Mouse (Mus musculus) frontal cortex, adult 2 months (tissue): Measurements from ENCODE around the gene Rnf145. TPM values are rescaled to one million over a fixed set of nuclear protein-coding genes. Genes with fewer than 3 reads are reported as not detected.

Experiments
- DNase-seq, 2 experiments: peaks; one replicate each; pipeline ENCODE4 v3.0.0; 2022; ENCODE audit warnings: low spot score in 1 of 2; ENCODE audit errors: extremely low spot score in 1 of 2
- polyA plus RNA-seq: library from polyadenylated mRNA; depleted of rRNA; stranded (reverse); fragments of >200 nt; gene quantifications from 2 replicates; pipeline ENCODE4 v1.2.3, GENCODE M21; 2012; rRNA removed

Gene Rnf145
- 83.9 and 88.6 TPM in 2 replicates for polyA plus RNA-seq

- DNase-seq: peak; percentile 72 to 82
Observed at GRCm38 (mm10) chr11:44518281-44519095, at the start of gene Rnf145. Rnf145 (plus strand) TSS chr11:44518964.

GRCm38 (mm10) chr11:44469646-44470431 lies 48.9 kb upstream of the Rnf145 start:
- peak in 1 of 2 experiments; percentile 32 for DNase-seq

DNA sequence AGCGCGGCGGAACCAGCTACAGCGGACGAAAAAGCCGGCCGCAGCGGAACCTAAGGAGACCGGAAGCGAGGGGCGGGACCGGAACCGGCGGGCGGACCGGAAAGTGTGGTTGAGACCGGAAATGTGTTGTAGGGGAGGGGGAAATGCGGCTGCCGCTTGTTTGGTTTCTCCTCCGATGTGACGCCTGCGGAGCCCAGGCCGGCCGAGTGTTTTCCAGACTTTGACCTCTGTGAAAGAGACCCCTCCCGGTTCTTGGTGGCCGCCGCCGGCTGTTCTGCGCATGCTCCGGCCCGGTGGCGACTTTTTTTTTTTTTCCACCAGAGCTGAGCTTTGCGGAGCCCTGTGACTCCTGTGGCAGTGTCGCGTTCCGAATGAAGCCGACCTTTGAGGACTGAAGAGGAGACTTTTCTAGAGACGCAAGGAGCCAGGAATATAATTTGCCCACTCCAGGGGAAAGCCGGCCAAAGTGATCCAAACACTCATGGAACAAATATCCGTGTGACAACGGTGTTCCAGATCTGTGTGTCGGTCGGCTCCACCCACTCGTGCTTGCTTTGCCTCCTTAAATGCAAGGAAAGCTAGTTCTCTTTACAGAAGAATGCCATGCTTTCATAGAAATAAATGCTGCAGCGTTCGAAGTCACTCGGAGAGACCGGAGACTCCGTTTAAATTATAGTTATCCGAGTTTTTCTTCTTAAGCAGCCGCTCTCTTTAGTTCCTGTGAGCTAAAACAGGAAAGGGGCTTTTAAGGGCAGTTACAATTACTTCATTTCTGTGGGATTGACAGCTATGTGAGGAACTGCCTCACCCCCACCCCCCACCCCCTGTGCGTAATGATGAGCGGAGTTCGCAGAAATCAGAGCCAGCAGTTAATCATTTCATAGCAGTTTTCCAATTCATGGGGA lies 48.1 kb upstream of the Rnf145 start, which contains the start of gene Ublcp1:
TSS of gene Ublcp1 (minus strand) at position 67 of the 905 bp plus-strand sequence.
- DNase-seq: peak; percentile 84 to 94

- DNase-seq: peak in 1 of 2 experiments; percentile 12
Observed at GRCm38 (mm10) chr11:44471337-44471995, 47.3 kb upstream of the Rnf145 start.

GRCm38 (mm10) chr11:44475467-44475866 lies 43.3 kb upstream of the Rnf145 start:
- DNase-seq: no peak

DNA sequence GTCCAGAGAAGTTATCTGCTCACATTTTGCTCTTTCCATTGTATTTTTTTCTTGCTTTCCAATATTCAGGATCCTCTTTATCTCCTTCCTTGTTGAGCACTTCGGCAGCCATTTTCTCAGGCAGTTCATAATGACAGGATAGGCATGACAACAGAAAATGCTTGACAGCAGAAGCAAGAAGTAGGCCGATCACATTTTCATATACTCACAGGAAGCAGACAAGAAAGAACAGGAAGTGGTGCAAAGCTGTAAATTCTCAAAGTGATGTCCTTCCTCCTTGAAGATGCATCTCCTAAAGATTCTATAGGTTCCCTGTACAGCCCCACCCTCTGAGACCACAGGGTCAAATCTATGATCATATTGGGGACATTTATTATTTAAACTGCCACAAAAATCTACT lies 42.3 kb upstream of the Rnf145 start:
- no peak for DNase-seq

DNA sequence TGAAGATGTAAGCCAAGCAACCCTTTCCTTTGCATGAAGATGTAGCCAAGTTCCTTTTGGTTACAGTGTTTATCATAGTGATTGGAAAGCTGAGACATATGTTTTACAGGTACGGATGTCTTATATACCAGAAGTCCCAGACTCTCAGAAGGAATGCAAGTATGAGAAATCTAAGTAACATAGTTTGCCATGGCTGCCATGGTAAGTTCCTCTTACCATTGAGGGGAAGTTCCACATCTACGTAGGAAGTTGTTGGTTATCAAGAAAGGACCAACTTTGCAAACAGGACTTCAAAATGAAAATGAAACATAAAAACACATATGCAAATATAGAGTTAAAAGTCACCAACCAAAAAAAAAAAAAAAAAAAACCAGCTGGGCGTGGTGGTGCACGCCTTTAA lies 40.4 kb upstream of the Rnf145 start:
- no peak for DNase-seq

DNA sequence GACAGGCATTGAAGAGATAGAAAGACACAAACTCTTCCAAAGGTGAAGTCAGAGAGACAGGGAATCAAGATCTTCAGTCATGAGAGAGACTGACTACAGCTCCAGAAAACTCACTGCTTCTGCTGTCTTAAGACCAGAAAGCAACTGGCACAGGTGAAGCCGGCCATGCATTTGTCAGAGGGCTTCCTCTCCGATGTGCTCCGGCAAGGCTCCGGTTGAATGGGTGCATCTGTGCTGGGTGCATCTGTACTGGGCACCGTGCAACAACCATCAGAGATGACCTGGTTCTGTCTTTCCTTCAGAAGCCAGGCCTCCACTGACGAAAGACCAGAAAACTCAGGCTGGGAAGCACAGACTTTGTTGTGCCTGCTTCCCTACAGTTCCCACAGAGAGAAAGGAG lies 38.5 kb upstream of the Rnf145 start:
- no peak for DNase-seq

GRCm38 (mm10) chr11:44485089-44485736 lies 33.6 kb upstream of the Rnf145 start:
- DNase-seq: no peak

DNA sequence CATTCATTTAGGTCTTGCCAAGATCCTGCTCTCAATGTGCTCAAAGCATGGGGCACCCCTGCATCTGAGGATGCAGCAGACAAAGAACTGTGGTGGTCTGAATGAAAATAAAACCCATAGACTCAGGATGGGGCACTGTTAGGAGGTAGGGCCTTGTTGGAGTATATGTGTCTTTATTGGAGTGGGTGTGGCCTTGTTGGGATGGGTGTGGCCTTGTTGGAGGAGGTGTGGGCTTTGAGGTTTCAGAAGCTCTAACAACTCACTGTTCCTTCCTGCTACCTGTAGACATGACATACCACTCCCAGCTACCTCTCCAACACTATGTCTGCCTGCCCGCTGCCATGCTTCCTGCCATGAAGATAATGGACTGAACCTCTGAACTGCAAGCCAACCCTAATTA lies 29.6 kb upstream of the Rnf145 start:
- no peak for DNase-seq

- no peak for DNase-seq
Observed at GRCm38 (mm10) chr11:44494643-44495323, 24.0 kb upstream of the Rnf145 start.

DNA sequence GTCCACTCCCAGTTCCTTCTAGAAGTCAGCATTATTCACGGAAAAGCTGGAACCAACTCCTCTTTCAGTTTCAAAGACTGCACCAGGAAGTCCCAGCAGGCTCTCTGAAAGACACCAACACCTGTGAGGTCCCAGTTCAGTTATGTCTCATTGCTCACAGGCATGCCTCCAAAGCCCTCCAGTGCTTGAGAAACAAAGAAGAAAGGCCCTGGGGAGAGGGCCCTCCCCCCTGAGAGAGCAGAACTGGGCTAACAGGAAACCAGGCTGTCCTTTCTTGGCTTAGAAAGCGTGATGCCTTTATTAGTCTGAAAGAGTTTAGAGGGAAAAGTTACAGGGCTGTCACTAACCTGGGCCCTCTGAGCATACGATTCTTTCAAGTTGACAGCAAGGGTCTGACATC lies 22.5 kb upstream of the Rnf145 start:
- no peak for DNase-seq

DNA sequence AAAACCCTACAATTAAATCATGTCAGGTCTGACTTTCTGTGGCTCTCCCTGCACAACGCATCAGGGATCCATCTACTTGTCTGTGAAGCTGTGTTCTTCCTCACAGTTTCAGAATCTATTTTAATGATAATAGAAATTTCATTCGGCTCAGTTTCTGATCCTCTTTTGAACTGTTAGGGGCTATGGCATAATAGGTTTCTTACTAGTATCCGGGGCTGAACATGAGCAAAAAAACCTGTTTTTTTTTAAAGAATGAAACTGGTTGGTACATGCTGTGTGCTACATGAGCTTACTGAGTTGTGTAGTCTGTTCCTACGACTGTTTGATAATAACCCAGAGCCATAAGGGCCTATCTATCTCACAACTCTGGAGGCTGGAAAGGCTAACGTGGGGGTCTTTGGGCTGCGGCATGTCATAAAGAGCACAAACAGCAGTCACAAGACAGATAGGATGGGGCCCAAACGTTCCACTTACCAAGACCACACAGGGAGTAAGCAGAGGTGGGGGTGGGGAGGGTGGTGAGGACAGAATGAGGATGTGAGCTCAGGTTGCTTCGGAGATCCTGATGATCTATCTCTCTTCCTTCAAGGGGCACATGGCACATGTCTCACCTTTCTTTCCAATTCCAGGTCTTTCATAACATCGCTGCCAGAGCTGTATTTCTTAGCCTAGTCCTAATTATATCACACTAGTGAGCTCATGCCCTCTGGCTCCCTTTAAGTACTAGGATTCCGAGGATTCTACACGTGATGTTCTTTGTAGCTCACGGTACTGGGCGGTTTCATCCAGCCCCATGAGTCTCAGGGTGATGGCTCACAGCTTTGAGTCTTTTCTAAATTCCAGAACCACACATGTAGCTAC lies 20.1 kb upstream of the Rnf145 start:
- no peak for DNase-seq

GRCm38 (mm10) chr11:44500966-44501365 lies 17.8 kb upstream of the Rnf145 start:
- DNase-seq: no peak

- no peak for DNase-seq
Observed at GRCm38 (mm10) chr11:44501477-44501876, 17.3 kb upstream of the Rnf145 start.

GRCm38 (mm10) chr11:44502931-44503330 lies 15.8 kb upstream of the Rnf145 start:
- DNase-seq: no peak

DNA sequence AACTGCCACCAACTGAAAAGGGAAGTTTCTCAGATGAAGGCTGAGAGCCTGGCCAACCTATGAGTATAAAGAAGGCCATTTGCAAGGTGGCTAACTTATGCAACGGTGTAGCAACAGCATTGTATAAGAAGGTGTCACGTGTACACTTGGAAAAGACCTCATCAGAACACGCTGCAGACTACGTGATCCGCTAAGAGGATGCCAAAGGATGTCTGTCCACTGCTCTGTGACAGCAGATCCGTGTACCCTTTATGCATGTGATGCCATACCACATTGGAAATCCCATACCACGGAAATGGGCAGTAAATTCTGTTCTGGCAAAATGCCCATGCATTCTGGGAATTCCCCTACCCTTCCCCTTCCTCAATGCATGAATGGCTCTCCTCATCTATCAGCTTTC lies 14.6 kb upstream of the Rnf145 start:
- no peak for DNase-seq

- DNase-seq: no peak
Observed at GRCm38 (mm10) chr11:44504761-44505160, 14.0 kb upstream of the Rnf145 start.
